Mouse (Mus musculus) Patski (cell line): ENCODE results near the gene Bicc1. TPM values are rescaled to one million over a fixed set of nuclear protein-coding genes. Genes with fewer than 3 reads are reported as not detected.
"Not testable (repeated sequence)": the region's sequence is repeated elsewhere in the genome, so short reads cannot be mapped to it uniquely, and the experiment has no call there.

Experiments used
- ATAC-seq: fragments of 100-300 bp; one replicate; pipeline ENCODE4 v1.8.0; 2021
- CTCF ChIA-PET: fragments of 350-600 bp; sonication (Branson Sonifier 250); formaldehyde crosslinking; loops from one replicate; lab custom pipeline; 2022; ENCODE audit warnings: inconsistent platforms; lab: Charles Lee
- POLR2A ChIA-PET: fragments of 350-600 bp; sonication (Branson Sonifier 250); formaldehyde crosslinking; loops from one replicate; lab custom pipeline; 2022; ENCODE audit warnings: antibody characterized with exemption, inconsistent platforms; lab: Charles Lee
- DNase-seq: peaks from one replicate; pipeline ENCODE4 v3.0.0-alpha.2; 2011; ENCODE audit warnings: low read depth, low spot score
- H3K27me3 ChIP-seq: fragments of 371-371 bp; one replicate; pipeline ENCODE4 v1.5.1; 2021
- CTCF ChIP-seq: fragments of 100-300 bp; IDR thresholded peaks from one replicate; pipeline ENCODE4 v1.5.1; 2021
- in situ Hi-C: fragments of 300-500 bp; cut with MboI; formaldehyde crosslinking; loops from 3 replicates; pipeline ENCODE4 v1.11.1; 2018; ENCODE audit warnings: low pct_unique_long_range_greater_than_20kb, mixed read lengths
- polyA plus RNA-seq: library from polyadenylated mRNA; unstranded; gene quantifications from one replicate; pipeline ENCODE4 v1.2.3, GENCODE M21; 2021

The Bicc1 gene
- polyA plus RNA-seq, 1 experiment from 2014 or later = 384 TPM

- H3K27me3 ChIP-seq = no peaks in the 10 kb centered on the region
- ChIA-PET CTCF (interaction anchor here (1.2 kb wide), 1 partner anchor 55 kb away, joined by 3 read pairs; no protein-coding TSS in a partner anchor), POLR2A (interaction anchor here (0.6 kb wide), 1 partner anchor 242 kb away, joined by 3 read pairs; no protein-coding TSS in a partner anchor)
- ATAC-seq (no peak), DNase-seq (no peak)
- no peak for TF ChIP-seq CTCF
- in situ Hi-C loops = loop anchor here (25.0 kb wide), 1 partner anchor 246 kb away; no protein-coding TSS in a partner anchor
Observed at GRCm38 (mm10) chr10:70966642-70967345, 192.7 kb downstream of the Bicc1 start.

GRCm38 (mm10) chr10:70964706-70965105 lies 194.8 kb downstream of the Bicc1 start:
- ATAC-seq (no peak), DNase-seq (no peak)
- H3K27me3 ChIP-seq = no peaks in the 10 kb centered on the region
- TF ChIP-seq CTCF = no peak
- in situ Hi-C loops = loop anchor here (25.0 kb wide), 1 partner anchor 248 kb away; no protein-coding TSS in a partner anchor
- CTCF ChIA-PET = interaction anchor here (1.1 to 1.5 kb wide), 4 partner anchors 9 to 58 kb away, joined by 4 read pairs; no protein-coding TSS in a partner anchor
- POLR2A ChIA-PET = interaction anchor here (0.6 kb wide), 1 partner anchor 703 kb away, joined by 3 read pairs; no protein-coding TSS in a partner anchor

GRCm38 (mm10) chr10:70963599-70964193 lies 195.8 kb downstream of the Bicc1 start:
- TF ChIP-seq CTCF = peak; percentile 57
- no peak for ATAC-seq
- in situ Hi-C loops = loop anchor here (25.0 kb wide), 1 partner anchor 249 kb away; no protein-coding TSS in a partner anchor
- POLR2A ChIA-PET = no interaction called here
- DNase-seq = no peak
- CTCF ChIA-PET = interaction anchor here (0.8 to 1.5 kb wide), 6 partner anchors 10 to 57 kb away, joined by 3 to 4 read pairs (median 4); no protein-coding TSS in a partner anchor
- no peaks in the 10 kb centered on the region for H3K27me3 ChIP-seq

GRCm38 (mm10) chr10:70961641-70962040 lies 197.9 kb downstream of the Bicc1 start:
- in situ Hi-C loops = loop anchor here (25.0 kb wide), 1 partner anchor 251 kb away; no protein-coding TSS in a partner anchor
- DNase-seq (no peak), ATAC-seq (no peak)
- ChIA-PET CTCF (no interaction called here), POLR2A (interaction anchor here (0.6 kb wide), 1 partner anchor 351 kb away, joined by 3 read pairs; no protein-coding TSS in a partner anchor)
- no peaks in the 10 kb centered on the region for H3K27me3 ChIP-seq
- TF ChIP-seq CTCF = no peak

GRCm38 (mm10) chr10:70960396-70960795 lies 199.1 kb downstream of the Bicc1 start:
- in situ Hi-C loops = loop anchor here (25.0 kb wide), 1 partner anchor 252 kb away; no protein-coding TSS in a partner anchor
- CTCF ChIA-PET, DNase-seq, H3K27me3 ChIP-seq, POLR2A ChIA-PET, ATAC-seq: not testable (repeated sequence)

- DNase-seq = no peak
- in situ Hi-C loops = loop anchor here (25.0 kb wide), 1 partner anchor 260 kb away; no protein-coding TSS in a partner anchor
- TF ChIP-seq CTCF = no peak
- ATAC-seq = no peak
- ChIA-PET POLR2A (no interaction called here), CTCF (interaction anchor here (1.2 kb wide), 2 partner anchors 13 to 269 kb away, joined by 3 read pairs; no protein-coding TSS in a partner anchor)
- H3K27me3 ChIP-seq = no peaks in the 10 kb centered on the region
Observed at GRCm38 (mm10) chr10:70952770-70953147, 206.7 kb downstream of the Bicc1 start.

GRCm38 (mm10) chr10:70952056-70952769 lies 207.3 kb downstream of the Bicc1 start:
- H3K27me3 ChIP-seq = no peaks in the 10 kb centered on the region
- ChIA-PET POLR2A (no interaction called here), CTCF (interaction anchor here (1.2 kb wide), 2 partner anchors 12 to 269 kb away, joined by 3 read pairs; no protein-coding TSS in a partner anchor)
- DNase-seq (no peak), ATAC-seq (no peak)
- in situ Hi-C loops = loop anchor here (25.0 kb wide), 1 partner anchor 260 kb away; no protein-coding TSS in a partner anchor
- no peak for TF ChIP-seq CTCF

- DNase-seq = no peak
- ATAC-seq = no peak
- CTCF ChIA-PET = no interaction called here
- H3K27me3 ChIP-seq = no peaks in the 10 kb centered on the region
- POLR2A ChIA-PET = no interaction called here
- no peak for TF ChIP-seq CTCF
- in situ Hi-C loops = loop anchor here (25.0 kb wide), 1 partner anchor 262 kb away; no protein-coding TSS in a partner anchor
Observed at GRCm38 (mm10) chr10:70950105-70950424, 209.4 kb downstream of the Bicc1 start.

GRCm38 (mm10) chr10:70949254-70950104 lies 210.0 kb downstream of the Bicc1 start:
- ChIA-PET CTCF (interaction anchor here (1.1 kb wide), 1 partner anchor 14 kb away, joined by 3 read pairs; no protein-coding TSS in a partner anchor), POLR2A (no interaction called here)
- no peak for ATAC-seq
- no peaks in the 10 kb centered on the region for H3K27me3 ChIP-seq
- DNase-seq = no peak
- TF ChIP-seq CTCF = no peak
- in situ Hi-C loops = loop anchor here (25.0 kb wide), 1 partner anchor 263 kb away; no protein-coding TSS in a partner anchor
